In genomic region chr4:122885768-122886578, GRCm38 (mm10) we compare ENCODE assay signal across 8 mouse cellular contexts. TPM values are rescaled to one million over a fixed set of nuclear protein-coding genes. Genes with fewer than 3 reads are reported as not detected.
DNase-seq lines count a peak whose midpoint lies in the region; ATAC-seq and TF ChIP-seq lines count a peak whose summit lies in the region.

Cap1 (minus strand) TSS chr4:122886056.

- 0 out of 2 replicates have a peak, but pooled peaks cover 2% of the 10 kb centered on the region for H3K36me3 ChIP-seq in ES-E14 (ENCODE audit: control insufficient read depth, insufficient read depth, low read length, poor library complexity, severe bottlenecking)
- H3K36me3 ChIP-seq in forebrain, embryonic 15.5 days = no peaks in the 10 kb centered on the region

- H3K27ac ChIP-seq in ES-E14 (ENCODE audit: insufficient read depth, low read depth, low read length, poor library complexity, severe bottlenecking) = peak within 1 kb of the TSS; percentile 99
- H3K27ac ChIP-seq in forebrain, embryonic 15.5 days (replicated peaks) = peak within 1 kb of the TSS; percentile 98

- H3K9ac ChIP-seq in ES-E14 (ENCODE audit: insufficient read depth, low read depth, low read length, poor library complexity, severe bottlenecking) = peak within 1 kb of the TSS; percentile 96
- peak within 1 kb of the TSS; percentile 72 for H3K9ac ChIP-seq in forebrain, embryonic 15.5 days (replicated peaks)

- DNase-seq in ES-E14 (ENCODE audit: low read depth, low spot score) = peak; percentile 99
- DNase-seq in cerebellum, adult 11-12 months = peak; percentile 98
- peak; percentile 98 for DNase-seq in heart, postnatal 25 days (ENCODE audit: low spot score)
- DNase-seq in layer of hippocampus, adult 18-20 months (ENCODE audit: low spot score in 2 of 2) = peak; percentile 98 to 99
- peak; percentile 96 for DNase-seq in lung, adult 2 months
- DNase-seq in thymus, adult 18-20 months = peak; percentile 91 to 96

- H3K4me2 ChIP-seq in forebrain, embryonic 15.5 days (replicated peaks) = peak within 1 kb of the TSS; percentile 70

- intact Hi-C loops in heart, postnatal 25 days (cut with DNase I) = no loop called here

- TF ChIP-seq CTCF in lung, adult 2 months (IDR thresholded peaks at IDR 0.05; ENCODE audit: insufficient read depth, low read length) = no peak

- no peaks in the 10 kb centered on the region for H3K9me3 ChIP-seq in ES-E14 (ENCODE audit: control insufficient read depth, insufficient read depth, low read depth, low read length)
- no peaks in the 10 kb centered on the region for H3K9me3 ChIP-seq in forebrain, embryonic 15.5 days

- in situ Hi-C loops in ES-E14 (cut with MboI; ENCODE audit: low sequenced_read_pairs in 2 of 2, unreplicated experiment in 2 of 2) = no loop called here

- no peaks in the 10 kb centered on the region for H3K27me3 ChIP-seq in forebrain, embryonic 15.5 days

- WGBS in forebrain, embryonic 15.5 days = under 1% methylated on average over 49 of the region's 49 CpGs
- WGBS in lung, adult 2 months = under 1% methylated on average over 49 of the region's 49 CpGs

- ATAC-seq in forebrain, embryonic 15.5 days (replicated peaks) = peak; percentile 95
- ATAC-seq in neutrophil, adult 5-6 weeks (ENCODE audit: extremely low read depth, insufficient number of reproducible peaks, low FRiP score, poor library complexity, severe bottlenecking) = peak; percentile 85

- peak; percentile 95 for TF ChIP-seq POLR2A in lung, adult 2 months (IDR thresholded peaks at IDR 0.05; ENCODE audit: borderline replicate concordance, extremely low read depth, low read depth, low read length)

- peaks cover 5% of the 10 kb centered on the region in 2 experiments; a peak in 3 of 4 replicates for H3K4me1 ChIP-seq in ES-E14 (ENCODE audit: control insufficient read depth in 2 of 2, insufficient read depth in 2 of 2, low read length in 2 of 2, poor library complexity in 1 of 2)
- peaks cover 48% of the 10 kb centered on the region for H3K4me1 ChIP-seq in forebrain, embryonic 15.5 days
- H3K4me1 ChIP-seq in lung, adult 2 months (ENCODE audit: control insufficient read depth, insufficient read depth, low read length) = peaks cover 10% of the 10 kb centered on the region

- H3K4me3 ChIP-seq in ES-E14 (ENCODE audit: insufficient read depth in 1 of 2, low read depth in 1 of 2, low read length in 2 of 2, poor library complexity in 1 of 2, severe bottlenecking in 1 of 2) = peak within 1 kb of the TSS; percentile 82 to 83
- H3K4me3 ChIP-seq in forebrain, embryonic 15.5 days = peak within 1 kb of the TSS; percentile 68
- peak within 1 kb of the TSS; percentile 85 for H3K4me3 ChIP-seq in lung, adult 2 months (replicated peaks; ENCODE audit: extremely low read depth, low read depth, low read length)

TF ChIP-seq in ES-E14, 5 proteins besides CTCF, POLR2A, EP300 and RAD21:
- peak; percentile 76 for TF ChIP-seq HCFC1 (IDR thresholded peaks at IDR 0.05; ENCODE audit: borderline replicate concordance, insufficient read depth, low read length)
- no peak for TF ChIP-seq ZNF384 (IDR thresholded peaks at IDR 0.05; ENCODE audit: low read depth, low read length)
- peak; percentile 73 for TF ChIP-seq CHD2 (IDR thresholded peaks at IDR 0.05; ENCODE audit: low read depth, low read length)
- TF ChIP-seq ZC3H11A (IDR thresholded peaks at IDR 0.05; ENCODE audit: borderline replicate concordance, low read depth, low read length) = no peak
- TF ChIP-seq MAFK (IDR thresholded peaks at IDR 0.05; ENCODE audit: insufficient read depth, low read depth, low read length) = no peak

RNA-seq across cellular contexts. Expression of gene Cap1, which starts in this region (rescaled TPM):
- total RNA-seq in ES-E14 (2012; rRNA removed) = 89.4 and 130 TPM in 2 replicates
- 62.4 and 62.9 TPM in 2 replicates for polyA plus RNA-seq in forebrain, embryonic 15.5 days (2015; fragmentation: Nextera tagmentation; extraction: Ambion mirVana)
- total RNA-seq in heart, postnatal 25 days (2021) = 10 to 100 TPM; 52.6 to 54.5 TPM
- total RNA-seq in layer of hippocampus, adult 18-20 months (2021) = 100 to 1,000 TPM; 296 to 307 TPM
- 101 and 124 TPM in 2 replicates for polyA plus RNA-seq in lung, adult 2 months (2012; rRNA removed)
- 707 and 737 TPM in 2 replicates for total RNA-seq in neutrophil, adult 5-6 weeks (2017)

Comparison
In these comparisons a context has a peak if more than half of its experiments do, and no peak if none do; other contexts are left out.
1. Peak in every context shown above with its lines: DNase-seq, ATAC-seq, H3K4me3 ChIP-seq and H3K27ac ChIP-seq.